Mouse (Mus musculus) heart, postnatal 10 days (tissue): ENCODE measurements around the gene Med14. TPM values are rescaled to one million over a fixed set of nuclear protein-coding genes. Genes with fewer than 3 reads are reported as not detected.

Experiments
- DNase-seq, 2 experiments: peaks; one replicate each; pipeline ENCODE4 v3.0.0; 2021
- intact Hi-C: fragments of 180-260 bp; cut with DNase I; formaldehyde crosslinking; loops from one replicate; pipeline ENCODE4 v1.15.1; 2025
- total RNA-seq, 2 experiments: library from RNA; stranded (reverse); gene quantifications; 2 replicates each; pipeline ENCODE4 v1.2.3; 2021

Med14 gene
- total RNA-seq: 10 to 100 TPM; 34.8 to 36.7 TPM

GRCm38 (mm10) chrX:12761626-12762333 lies at the start of gene Med14:
Med14 (minus strand) TSS chrX:12762073.
- intact Hi-C loops: loop anchor here (5.0 kb wide), 1 partner anchor 76 kb away; no protein-coding TSS in a partner anchor
- DNase-seq: peak; percentile 85 to 89

- no peak for DNase-seq
- intact Hi-C loops: no loop called here
Observed at GRCm38 (mm10) chrX:12800559-12800958, 38.7 kb upstream of the Med14 start.

- peak; percentile 42 to 49 for DNase-seq
- intact Hi-C loops: loop anchor here (2.0 kb wide), 1 partner anchor 118 kb away; no protein-coding TSS in a partner anchor
Observed at GRCm38 (mm10) chrX:12794842-12795241, 33.0 kb upstream of the Med14 start.

GRCm38 (mm10) chrX:12791674-12792340 lies 29.9 kb upstream of the Med14 start:
- DNase-seq: no peak
- intact Hi-C loops: no loop called here

- DNase-seq: no peak
- intact Hi-C loops: no loop called here
Observed at GRCm38 (mm10) chrX:12773236-12773635, 11.4 kb upstream of the Med14 start.

GRCm38 (mm10) chrX:12771561-12771960 lies 9.7 kb upstream of the Med14 start:
- intact Hi-C loops: no loop called here

GRCm38 (mm10) chrX:12768571-12768970 lies 6.7 kb upstream of the Med14 start:
- intact Hi-C loops: no loop called here
- DNase-seq: no peak

More at GRCm38 (mm10) chrX:12771561-12771960, 9.7 kb upstream of the Med14 start:
- DNase-seq: no peak

- intact Hi-C loops: no loop called here
- DNase-seq: no peak
Observed at GRCm38 (mm10) chrX:12766846-12767564, 5.1 kb upstream of the Med14 start.

- intact Hi-C loops: loop anchor here (5.0 kb wide), 1 partner anchor 74 kb away; no protein-coding TSS in a partner anchor
Observed at GRCm38 (mm10) chrX:12763127-12763834, 1.4 kb upstream of the Med14 start.

GRCm38 (mm10) chrX:12762334-12763126 lies 657 bp upstream of the Med14 start:
- DNase-seq: no peak
- intact Hi-C loops: loop anchor here (5.0 kb wide), 1 partner anchor 75 kb away; no protein-coding TSS in a partner anchor

More at GRCm38 (mm10) chrX:12763127-12763834, 1.4 kb upstream of the Med14 start:
- DNase-seq: no peak

- intact Hi-C loops: loop anchor here (5.0 kb wide), 1 partner anchor 76 kb away; no protein-coding TSS in a partner anchor
- no peak for DNase-seq
Observed at GRCm38 (mm10) chrX:12761259-12761625, 631 bp downstream of the Med14 start.

GRCm38 (mm10) chrX:12760501-12760900 lies 1.4 kb downstream of the Med14 start:
- intact Hi-C loops: loop anchor here (5.0 kb wide), 1 partner anchor 77 kb away; no protein-coding TSS in a partner anchor

GRCm38 (mm10) chrX:12759625-12760024 lies 2.2 kb downstream of the Med14 start:
- intact Hi-C loops: loop anchor here (5.0 kb wide), 1 partner anchor 78 kb away; no protein-coding TSS in a partner anchor
- DNase-seq: peak in 1 of 2 experiments; percentile 7

More at GRCm38 (mm10) chrX:12760501-12760900, 1.4 kb downstream of the Med14 start:
- no peak for DNase-seq

GRCm38 (mm10) chrX:12747886-12748285 lies 14.0 kb downstream of the Med14 start:
- intact Hi-C loops: no loop called here
- DNase-seq: no peak

- no peak for DNase-seq
- intact Hi-C loops: no loop called here
Observed at GRCm38 (mm10) chrX:12746729-12747128, 15.1 kb downstream of the Med14 start.

- intact Hi-C loops: no loop called here
- no peak for DNase-seq
Observed at GRCm38 (mm10) chrX:12740396-12740795, 21.5 kb downstream of the Med14 start.

- no peak for DNase-seq
- intact Hi-C loops: no loop called here
Observed at GRCm38 (mm10) chrX:12716036-12716435, 45.8 kb downstream of the Med14 start.

GRCm38 (mm10) chrX:12713796-12714195 lies 48.1 kb downstream of the Med14 start:
- intact Hi-C loops: no loop called here
- no peak for DNase-seq

GRCm38 (mm10) chrX:12686910-12687309 lies 75.0 kb downstream of the Med14 start:
- intact Hi-C loops: no loop called here
- peak in 1 of 2 experiments; percentile 13 for DNase-seq
